Mouse (Mus musculus) brain, embryonic 14.5 days (tissue): ENCODE measurements at regions not wholly inside any gene's neighbourhood (a gene's known extent, or its start where the extent isn't known, plus 50 kb on each side); places are given as distances from the start of the nearest gene placed in this dataset.

ENCODE experiments used
- DNase-seq: peaks from one replicate; pipeline ENCODE4 v3.0.0-alpha.2; 2011; ENCODE audit warnings: low read depth
- CTCF ChIP-seq: fragments of 200-500 bp; IDR thresholded peaks from 2 replicates; pipeline ENCODE4 v1.5.1; 2012; ENCODE audit warnings: inconsistent platforms, mild to moderate bottlenecking, moderate library complexity, borderline replicate concordance; ENCODE audit not compliant: insufficient read depth, insufficient read length; ENCODE audit errors: extremely low read depth
- POLR2A ChIP-seq: fragments of 200-500 bp; IDR thresholded peaks from 2 replicates; pipeline ENCODE4 v1.6.1; 2012; ENCODE audit warnings: mild to moderate bottlenecking, inconsistent platforms, borderline replicate concordance; ENCODE audit not compliant: poor library complexity, insufficient read depth, insufficient read length, severe bottlenecking; ENCODE audit errors: extremely low read depth

DNA sequence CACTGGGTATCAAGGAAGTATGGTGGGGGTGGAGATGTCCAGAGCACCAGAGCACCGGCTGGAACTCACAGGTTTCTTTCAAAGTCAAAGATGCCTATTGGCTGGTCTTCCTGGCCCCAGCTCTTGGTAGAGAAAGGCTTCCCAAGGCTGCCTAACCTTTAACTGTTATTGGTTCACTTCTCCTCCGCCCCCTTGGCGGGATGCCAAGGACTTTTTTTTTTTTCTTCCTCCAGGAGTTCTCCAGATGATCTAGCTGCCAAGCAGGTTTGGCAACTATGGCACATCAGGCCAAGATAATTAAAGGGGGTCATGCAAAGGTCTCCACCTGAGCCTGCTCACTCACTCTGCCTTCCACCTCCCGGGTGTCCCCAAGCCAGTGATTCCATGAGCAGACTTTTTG lies 67.5 kb downstream of the Sc5d start:
- no peak for DNase-seq
- no peak for TF ChIP-seq CTCF

- no peak for DNase-seq
- no peak for TF ChIP-seq POLR2A
- TF ChIP-seq CTCF, result no peak
Observed at GRCm38 (mm10) chr9:42196110-42196509, 67.9 kb downstream of the Sc5d start.

DNA sequence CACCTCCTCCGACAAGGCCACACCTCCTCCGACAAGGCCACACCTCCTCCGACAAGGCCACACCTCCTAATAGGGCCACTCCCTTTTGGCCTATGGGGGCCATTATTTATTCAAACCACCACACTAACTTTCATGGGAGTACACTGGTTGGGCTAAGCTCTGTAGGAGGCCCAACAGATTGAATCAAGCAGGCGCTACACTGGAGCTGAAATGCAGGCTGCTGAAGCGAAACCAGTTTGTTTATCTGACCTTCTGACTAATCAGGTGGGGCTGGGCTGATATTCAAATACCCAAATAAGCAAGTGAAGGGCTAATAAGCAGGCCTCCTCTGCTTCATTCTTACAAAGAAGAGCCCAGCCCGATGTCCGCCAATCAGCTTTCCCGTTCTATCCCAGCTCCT lies 68.4 kb downstream of the Sc5d start:
- TF ChIP-seq POLR2A (no peak), CTCF (no peak)
- no peak for DNase-seq

GRCm38 (mm10) chr9:42194939-42195338 lies 69.1 kb downstream of the Sc5d start:
- TF ChIP-seq POLR2A, result no peak
- TF ChIP-seq CTCF, result no peak
- no peak for DNase-seq

DNA sequence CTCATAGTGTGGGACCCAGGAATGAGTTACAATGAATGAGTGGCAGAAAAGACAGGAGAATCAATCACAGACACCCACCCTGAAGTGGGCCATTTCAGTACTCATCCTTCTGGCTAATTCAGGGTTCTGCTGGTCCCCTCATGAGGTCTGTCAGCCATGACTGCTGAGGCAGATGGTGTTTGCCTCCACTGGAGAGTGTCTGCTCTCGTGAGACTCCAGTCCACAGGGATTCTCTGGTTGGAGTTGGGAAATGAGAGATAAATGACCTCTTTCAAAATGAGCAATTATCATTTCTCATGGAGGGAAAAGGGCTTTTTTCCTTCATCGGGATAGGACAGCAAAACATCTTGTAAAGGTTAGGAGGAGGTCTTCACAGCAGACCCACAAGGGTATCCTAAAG lies 69.9 kb downstream of the Sc5d start:
- DNase-seq, result no peak

DNA sequence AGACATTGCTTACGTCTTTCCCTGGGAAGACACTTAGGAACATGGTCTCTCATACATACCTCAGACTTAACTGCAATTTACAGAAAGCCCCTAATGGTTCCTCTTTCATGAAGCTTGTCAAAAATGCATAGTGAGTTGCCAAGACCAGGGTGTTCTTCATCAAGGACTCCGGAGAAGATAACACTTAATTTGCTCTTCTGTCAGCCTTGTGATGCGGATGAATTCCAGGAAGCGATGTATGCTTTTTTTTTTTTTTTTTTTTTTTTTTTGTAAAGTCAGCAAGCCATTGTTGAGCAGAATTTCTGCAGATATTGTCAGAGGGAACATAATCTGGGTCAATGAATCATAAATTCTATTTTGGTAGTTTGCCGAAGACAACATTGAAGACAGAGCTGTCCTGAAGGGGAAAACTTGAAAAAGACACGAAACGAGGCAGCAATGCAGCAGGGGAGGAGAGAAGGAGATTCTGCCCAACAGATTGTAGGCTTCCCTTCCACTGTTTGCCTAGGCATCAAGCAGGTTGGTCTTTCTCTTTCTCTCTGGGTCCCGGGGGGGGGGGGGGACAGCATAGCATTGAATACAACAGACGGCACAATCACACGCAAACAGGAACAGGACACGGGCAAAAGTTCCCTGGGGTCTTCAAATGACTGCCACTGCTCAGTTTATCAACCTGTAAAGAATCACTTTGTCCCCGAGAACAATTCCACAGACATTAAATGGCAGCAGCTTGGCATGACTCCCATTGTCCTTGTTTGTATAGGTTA lies 69.1 kb upstream of the Sorl1 start:
- no peak for TF ChIP-seq CTCF
- no peak for TF ChIP-seq POLR2A
- no peak for DNase-seq

More for the DNA sequence above, 69.9 kb downstream of the Sc5d start:
- TF ChIP-seq POLR2A, result no peak
- TF ChIP-seq CTCF, result no peak

DNA sequence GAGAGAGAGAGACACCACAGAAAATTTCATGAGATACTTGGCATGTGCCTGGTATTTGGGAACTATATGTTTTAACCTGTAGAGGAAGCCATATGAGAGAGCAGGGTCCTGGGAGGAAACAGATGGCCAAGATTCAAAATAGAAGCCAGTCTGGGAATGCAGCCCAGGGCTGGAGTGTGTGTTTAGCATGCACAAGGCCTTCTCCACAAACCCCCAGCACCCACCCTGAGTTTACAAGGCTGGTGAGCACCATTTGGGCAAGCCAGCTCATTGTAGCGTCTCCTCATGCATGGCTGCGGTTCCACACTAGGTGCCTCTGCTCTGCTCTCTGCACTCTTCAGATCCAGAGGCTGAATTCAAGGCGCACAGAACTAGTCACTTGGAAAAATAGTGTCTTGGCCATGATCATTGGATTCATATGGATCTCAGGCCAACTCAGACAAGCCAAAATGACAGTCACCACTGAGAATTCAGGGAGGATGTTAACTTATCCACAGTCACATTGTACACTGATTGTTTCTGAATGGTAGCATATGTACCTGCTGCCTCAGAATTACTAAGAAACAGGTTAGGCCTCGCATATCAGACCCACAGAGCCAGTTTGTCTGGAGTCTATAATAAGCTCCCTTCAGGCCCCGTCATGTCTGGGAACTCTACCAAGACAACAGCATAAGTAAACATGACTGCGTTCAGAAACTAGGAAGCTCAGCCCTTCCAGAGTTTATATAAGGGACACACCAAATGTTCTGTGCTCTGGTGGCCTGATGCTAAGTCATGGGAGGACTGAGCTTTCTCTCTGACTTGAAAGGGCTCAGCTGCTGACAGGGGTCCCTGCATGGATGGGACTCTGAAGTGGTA lies 63.5 kb upstream of the Sorl1 start:
- DNase-seq, result peak; percentile 93
- TF ChIP-seq POLR2A, result no peak
- no peak for TF ChIP-seq CTCF

GRCm38 (mm10) chr9:42184104-42184635 lies 60.1 kb upstream of the Sorl1 start:
- no peak for TF ChIP-seq CTCF
- no peak for TF ChIP-seq POLR2A
- peak; percentile 54 for DNase-seq

DNA sequence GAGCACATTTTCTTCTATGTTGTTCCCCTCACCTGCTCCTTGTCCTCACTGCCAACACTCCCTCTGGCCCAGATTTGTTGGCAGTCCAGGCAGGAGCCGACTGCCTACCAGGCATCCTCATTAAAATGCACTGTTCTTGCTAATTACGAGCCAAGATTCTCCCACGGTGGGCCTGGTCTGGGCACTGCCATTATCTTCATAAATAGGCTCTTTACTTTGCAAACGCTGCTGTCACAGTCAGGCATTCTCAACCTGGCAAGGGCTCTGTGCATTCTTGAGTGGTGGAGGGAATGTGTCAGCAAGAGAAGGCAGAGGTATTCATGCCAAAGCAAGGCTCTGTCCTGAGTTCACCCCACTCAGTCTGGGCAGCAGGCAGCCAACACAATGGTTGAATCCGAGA lies 59.4 kb upstream of the Sorl1 start:
- TF ChIP-seq CTCF, result no peak

DNA sequence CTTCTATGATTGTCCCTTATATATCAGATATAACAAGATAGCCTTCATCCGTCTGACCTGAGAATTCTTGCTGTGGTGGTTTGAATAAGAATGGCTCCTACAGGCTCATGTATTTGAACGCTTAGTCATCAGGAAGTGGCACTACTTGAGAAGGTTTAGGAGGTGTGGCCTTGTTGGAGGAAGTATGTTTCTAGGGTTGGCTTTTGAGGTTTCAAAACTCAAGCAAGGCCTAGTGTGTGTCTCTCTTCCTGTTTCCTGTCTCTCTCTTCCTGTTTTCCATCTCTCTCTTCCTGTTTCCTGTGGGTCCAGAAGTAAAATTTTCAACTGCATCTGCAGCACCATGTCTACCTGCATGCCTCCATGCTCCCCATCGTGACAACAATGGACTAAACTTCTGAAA lies 58.3 kb upstream of the Sorl1 start:
- TF ChIP-seq CTCF (no peak), POLR2A (no peak)
- DNase-seq, result no peak

More for the DNA sequence above, 59.4 kb upstream of the Sorl1 start:
- peak; percentile 98 for DNase-seq

DNA sequence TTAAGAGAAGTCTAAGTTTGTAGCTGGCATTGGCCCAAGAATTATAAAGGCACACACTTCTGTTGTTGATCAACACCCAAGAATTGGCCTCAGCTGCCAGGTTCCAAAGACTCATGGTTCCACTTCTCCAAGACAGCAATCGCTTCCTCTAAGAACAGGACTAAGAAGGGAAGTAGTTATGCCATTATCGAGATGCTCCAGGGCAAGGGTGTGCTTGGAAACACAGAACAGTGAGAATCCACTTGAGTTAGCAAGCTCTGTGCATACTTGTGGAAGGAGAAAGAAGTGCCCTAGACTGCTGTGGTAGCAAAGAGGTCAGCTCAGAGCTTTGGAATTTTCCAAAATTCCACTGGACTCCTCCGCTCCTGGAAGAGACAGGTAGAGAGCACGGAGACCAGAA lies 56.1 kb upstream of the Sorl1 start:
- no peak for DNase-seq
- TF ChIP-seq CTCF (no peak), POLR2A (no peak)

DNA sequence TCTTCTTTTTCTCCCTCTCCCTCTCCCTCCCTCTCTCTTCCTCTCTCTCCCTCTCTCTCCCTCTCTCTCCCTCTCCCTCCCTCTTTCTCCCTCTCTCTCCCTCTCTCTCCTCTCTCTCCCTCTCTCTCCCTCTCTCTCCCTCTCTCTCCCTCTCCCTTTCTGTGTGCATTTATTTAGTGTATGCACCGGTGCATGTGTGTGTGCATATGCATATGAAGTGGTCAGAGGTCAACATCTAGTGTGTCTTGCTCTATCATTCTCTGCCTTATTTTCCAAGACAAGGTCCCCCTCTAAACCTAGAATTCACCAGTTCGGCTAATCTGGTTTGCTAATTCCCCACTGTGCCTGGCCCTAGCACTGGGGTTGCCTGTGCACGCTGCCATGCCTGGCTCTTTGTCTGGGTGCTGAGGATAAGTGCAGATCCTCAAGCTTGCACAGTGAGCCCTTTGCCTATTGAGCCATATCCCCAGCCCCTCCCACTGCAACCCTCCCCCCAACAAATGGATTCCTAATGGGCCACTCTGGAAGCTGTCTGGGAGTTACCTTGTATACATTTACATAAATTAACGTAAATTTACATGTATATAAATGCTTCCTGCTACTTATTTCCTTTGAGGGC lies 54.8 kb upstream of the Sorl1 start:
- DNase-seq, result peak; percentile 95
- TF ChIP-seq POLR2A, result no peak
- no peak for TF ChIP-seq CTCF
